Mouse (Mus musculus) embryo, embryonic 11.5 days (tissue): Measurements from ENCODE around the gene Espnl.

Source experiments
- DNase-seq: peaks from one replicate; pipeline ENCODE4 v3.0.0-alpha.2; 2012; ENCODE audit warnings: low read depth, low spot score

The Espnl gene

DNA sequence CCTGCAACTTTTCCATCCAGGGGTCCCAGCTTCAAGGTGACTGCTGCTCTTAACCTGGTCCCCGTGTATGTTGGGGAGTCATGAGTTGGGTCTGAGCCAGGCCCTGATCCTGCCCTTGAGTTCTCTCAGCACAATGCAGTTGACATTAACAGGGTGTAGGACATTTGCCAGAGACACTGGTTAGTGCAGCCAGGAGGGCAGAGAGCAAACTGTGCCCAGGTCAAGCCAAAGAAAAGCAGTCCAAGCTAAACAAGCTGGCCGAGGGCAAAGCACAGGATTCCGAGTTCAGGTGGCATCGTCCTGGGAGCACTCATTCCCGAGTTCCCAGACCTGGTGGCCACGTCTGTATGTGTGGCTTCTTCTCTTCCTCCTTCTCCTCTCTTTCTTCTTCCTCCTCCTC is 4.2 kb upstream of the Espnl start:
- DNase-seq: no peak

- no peak for DNase-seq
These were observed 2.8 kb downstream of the Espnl start for GRCm38 (mm10) chr1:91324646-91325045.

GRCm38 (mm10) chr1:91325488-91326042 is 3.7 kb downstream of the Espnl start:
- DNase-seq: no peak

GRCm38 (mm10) chr1:91332102-91332501 is 10.2 kb downstream of the Espnl start:
- DNase-seq: no peak

GRCm38 (mm10) chr1:91333582-91333981 is 11.7 kb downstream of the Espnl start:
- DNase-seq: no peak

DNA sequence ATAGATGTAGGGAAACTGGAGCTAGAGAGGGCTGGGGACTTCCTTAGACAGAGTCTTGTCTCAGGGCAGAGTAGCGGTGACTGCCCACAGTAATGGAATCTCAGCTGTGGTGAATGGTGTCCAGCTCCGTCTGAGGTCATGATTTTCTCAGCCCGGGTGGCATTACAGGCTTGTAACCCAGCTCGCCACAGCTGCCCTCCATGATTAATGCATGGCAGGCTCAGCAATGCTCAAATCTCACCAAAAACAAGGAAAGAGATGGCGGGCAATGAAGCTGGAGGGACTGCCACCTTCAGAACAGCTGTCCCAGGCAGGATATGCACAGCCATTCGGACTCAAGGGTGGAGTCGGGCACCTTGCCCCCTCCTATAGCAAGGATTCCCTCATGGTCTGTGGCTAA is 15.5 kb downstream of the Espnl start:
- DNase-seq: no peak

- no peak for DNase-seq
These were observed 22.1 kb downstream of the Espnl start for GRCm38 (mm10) chr1:91344001-91344400.

- DNase-seq: no peak
These were observed 23.2 kb downstream of the Espnl start for GRCm38 (mm10) chr1:91344921-91345685.

DNA sequence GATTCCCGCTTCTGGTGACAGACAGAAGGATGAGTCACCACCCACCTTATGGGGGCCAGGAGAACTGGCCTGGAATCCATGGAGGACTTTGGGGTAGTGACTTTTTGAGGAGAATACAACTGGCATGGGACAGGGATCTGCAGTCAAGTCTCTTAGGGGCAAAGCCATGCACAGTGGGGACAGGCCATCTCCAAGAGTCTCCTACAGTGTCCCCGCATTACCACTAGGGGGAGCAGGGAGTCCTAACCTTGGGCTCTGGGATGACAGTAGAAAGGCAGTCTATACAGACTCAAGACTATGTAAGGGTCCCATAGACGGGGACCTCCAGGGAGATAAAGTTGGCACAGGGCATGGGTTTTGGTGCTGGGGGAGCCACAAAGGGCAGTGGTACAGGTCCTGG is 25.0 kb downstream of the Espnl start:
- peak; percentile 57 for DNase-seq

DNA sequence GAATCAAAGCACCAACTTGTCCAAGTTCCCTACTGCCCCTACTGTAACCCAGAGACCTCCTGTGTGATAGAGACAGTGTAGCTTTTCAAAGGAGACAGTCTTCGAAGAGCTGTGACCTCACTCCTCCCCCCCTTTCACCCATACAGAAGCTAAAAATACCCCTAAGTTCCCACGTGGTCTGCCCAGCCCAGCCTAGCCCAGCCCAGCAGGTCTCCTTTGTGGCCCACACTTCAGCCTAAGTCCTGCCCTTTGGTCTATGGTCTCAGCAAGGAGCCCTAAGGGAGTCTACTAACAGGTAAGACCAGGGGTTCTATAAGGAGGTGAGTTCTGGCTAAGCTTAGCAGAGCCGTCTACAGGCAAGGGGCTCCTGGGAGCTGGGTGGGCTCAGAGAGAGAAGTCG is 29.0 kb downstream of the Espnl start, which contains the start of gene Klhl30:
Gene Klhl30, plus strand, starts transcription at position 176 of the 400 bp plus-strand sequence.
- DNase-seq: no peak

DNA sequence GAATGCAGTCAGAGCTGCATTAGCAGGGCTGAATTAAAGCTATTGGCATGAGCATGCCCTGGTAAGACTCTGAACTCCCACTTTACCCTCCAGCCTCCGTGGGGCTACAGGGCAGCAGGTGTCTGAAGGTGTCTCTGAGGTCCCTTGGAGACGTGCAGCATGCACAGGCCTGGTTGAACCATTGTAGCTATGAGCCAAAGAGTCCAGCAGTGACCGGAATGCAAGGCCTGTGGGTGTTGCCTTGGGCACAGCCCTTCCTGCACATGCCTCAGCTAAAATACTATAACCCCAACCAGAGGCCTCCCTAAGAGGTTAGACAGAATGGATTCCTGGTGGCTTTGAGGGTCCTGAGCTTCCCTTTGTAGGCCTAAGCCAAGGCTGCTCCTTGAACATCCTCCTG is 29.4 kb downstream of the Espnl start:
- DNase-seq: no peak

- no peak for DNase-seq
These were observed 30.4 kb downstream of the Espnl start for GRCm38 (mm10) chr1:91352277-91352676.

- no peak for DNase-seq
These were observed 34.2 kb downstream of the Espnl start for GRCm38 (mm10) chr1:91356105-91356504.

GRCm38 (mm10) chr1:91362113-91362512 is 40.2 kb downstream of the Espnl start:
- DNase-seq: no peak

- DNase-seq: no peak
These were observed 43.2 kb downstream of the Espnl start for GRCm38 (mm10) chr1:91364822-91365644.

DNA sequence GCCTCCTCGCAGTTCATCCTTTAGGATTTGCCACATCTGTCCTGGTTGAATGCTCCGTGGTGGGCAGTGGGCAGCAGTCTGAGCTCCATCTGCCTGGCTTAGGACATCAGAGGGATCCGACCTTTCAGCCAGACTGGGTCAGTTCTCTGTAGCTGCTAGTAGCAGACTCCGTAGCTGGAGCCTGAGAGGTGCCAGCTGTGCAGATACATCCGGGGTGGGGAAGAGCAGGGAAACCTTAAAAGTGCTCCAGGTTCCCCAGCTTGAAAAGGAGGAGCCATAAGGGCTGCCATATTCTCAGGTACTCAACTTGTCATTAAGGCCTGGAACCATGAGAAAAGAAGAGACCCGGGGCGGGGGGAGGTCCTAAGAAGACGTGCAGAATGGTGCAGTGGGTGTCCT is 43.9 kb downstream of the Espnl start:
- no peak for DNase-seq

GRCm38 (mm10) chr1:91366215-91367108 is 44.6 kb downstream of the Espnl start, which contains the start of gene Erfe:
Erfe (plus strand) TSS chr1:91366430.
- peak; percentile 58 for DNase-seq

- no peak for DNase-seq
These were observed 45.4 kb downstream of the Espnl start for GRCm38 (mm10) chr1:91367295-91367694.

- DNase-seq: no peak
These were observed 47.5 kb downstream of the Espnl start for GRCm38 (mm10) chr1:91369408-91369807.

GRCm38 (mm10) chr1:91370055-91370454 is 48.2 kb downstream of the Espnl start:
- DNase-seq: no peak

DNA sequence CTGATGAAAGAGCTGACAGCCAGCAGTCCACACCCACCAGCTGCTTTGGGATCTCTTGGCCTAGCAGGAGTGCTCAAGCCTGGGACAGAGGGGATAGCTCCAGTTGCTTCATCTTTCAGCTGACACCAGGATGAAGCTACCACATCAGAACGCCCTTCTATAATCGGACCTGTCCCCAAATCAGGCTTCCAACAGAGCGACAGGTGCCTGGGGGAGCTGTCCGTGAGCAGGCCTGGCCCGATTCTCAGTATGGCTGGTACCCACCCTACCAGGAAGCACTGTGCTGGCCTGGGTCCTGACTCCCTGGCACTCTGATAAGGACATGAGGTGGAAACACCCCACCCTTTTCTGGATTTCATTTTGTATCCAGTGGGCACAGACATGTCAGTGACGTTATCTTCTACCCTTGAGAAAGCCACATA is 51.5 kb downstream of the Espnl start:
- DNase-seq: no peak
